Mouse (Mus musculus): ENCODE results near the gene Isoc2b.

DNA sequence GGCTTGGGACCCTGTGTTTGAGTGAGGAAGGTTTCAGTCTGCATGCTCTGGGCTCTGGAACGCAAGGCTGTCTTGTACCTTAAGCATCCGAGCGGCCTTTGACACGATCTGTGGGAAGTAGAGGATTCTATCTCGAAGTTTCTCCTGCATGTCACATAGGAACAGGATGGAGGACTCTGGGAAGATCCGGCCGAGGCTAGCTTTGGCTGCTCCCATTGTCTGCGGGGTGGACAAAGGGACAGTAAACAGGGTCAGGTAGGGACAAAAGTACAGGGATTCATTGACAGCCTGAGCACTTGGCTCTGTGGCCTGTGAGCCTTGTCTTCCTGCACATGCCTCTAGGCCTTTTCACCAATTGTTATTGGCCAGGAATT is 18.8 kb downstream of the Isoc2b start:
- no peak for TF ChIP-seq CTCF (IDR thresholded peaks at IDR 0.05; ENCODE audit: low read depth, low read length)
- TF ChIP-seq POLR2A (IDR thresholded peaks at IDR 0.05; ENCODE audit: insufficient read depth, low read length) = no peak

All from ES-Bruce4 (cell line).